Mouse (Mus musculus): ENCODE results near the gene Snx22. TPM values are rescaled to one million over a fixed set of nuclear protein-coding genes. Genes with fewer than 3 reads are reported as not detected.

Gene Snx22
- polyA plus RNA-seq, 1 experiment from 2014 or later, result 5.2 TPM

DNA sequence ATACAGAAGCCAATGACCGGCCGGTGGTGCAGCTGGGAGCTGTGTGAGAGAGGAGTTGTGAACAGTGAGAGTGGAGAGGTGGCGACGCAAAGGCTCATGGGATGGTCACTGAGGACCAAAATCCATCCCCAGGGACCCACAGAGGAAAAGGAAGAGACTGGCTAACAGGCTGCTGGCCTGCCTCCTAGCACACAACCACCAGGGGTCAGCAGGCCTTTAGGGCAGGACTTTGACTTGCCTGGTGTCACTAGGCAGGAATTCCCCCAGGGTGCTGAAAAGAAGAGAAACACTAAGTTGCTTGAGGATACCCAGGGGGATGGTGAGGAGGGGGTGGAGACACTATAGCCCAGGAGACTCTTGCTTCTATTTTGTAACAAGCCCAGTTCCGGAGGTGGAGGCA lies 2.0 kb downstream of the Snx22 start:
- Histone ChIP-seq H3K27ac (replicated peaks) (no peak overlapping the region), H3K36me3 (peaks cover 45% of the 10 kb centered on the region)
- ATAC-seq (ENCODE audit: low FRiP score, low read depth), result no peak

DNA sequence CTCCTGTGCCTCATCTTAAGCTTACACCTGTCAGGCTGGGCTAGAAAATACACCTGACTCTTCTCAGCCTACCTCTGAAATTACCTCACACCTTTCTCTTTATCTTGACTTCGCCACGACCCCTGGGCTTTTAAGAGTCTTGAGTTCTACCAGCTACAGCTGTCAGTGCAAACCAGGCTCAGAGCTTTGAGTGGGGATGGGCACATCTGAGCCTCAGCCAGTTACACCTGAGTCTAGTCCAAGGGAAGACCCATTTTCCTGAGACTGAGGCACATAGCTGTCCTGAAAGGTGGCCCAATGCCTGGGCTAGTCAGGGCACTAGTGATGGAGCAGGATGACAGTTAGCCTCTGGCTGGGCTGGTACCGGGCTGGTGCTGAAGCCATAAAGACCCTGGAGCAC lies 2.7 kb downstream of the Snx22 start:
- peaks cover 14% of the 10 kb centered on the region for H3K4me1 ChIP-seq
- no peak overlapping the region for H3K9ac ChIP-seq (replicated peaks)
- ATAC-seq (ENCODE audit: low FRiP score, low read depth), result no peak
- H3K27me3 ChIP-seq, result peaks cover 55% of the 10 kb centered on the region
- 87% methylated on average over 3 of the region's 3 CpGs for WGBS
- no peak overlapping the region for H3K4me2 ChIP-seq (replicated peaks)
- no peak overlapping the region for H3K27ac ChIP-seq (replicated peaks)
- peaks cover 49% of the 10 kb centered on the region for H3K36me3 ChIP-seq
- no peaks in the 10 kb centered on the region for H3K9me3 ChIP-seq
- H3K4me3 ChIP-seq, result no peak overlapping the region

More for the DNA sequence above, 2.0 kb downstream of the Snx22 start:
- Histone ChIP-seq H3K4me3 (no peak overlapping the region), H3K9me3 (no peaks in the 10 kb centered on the region), H3K4me2 (replicated peaks) (no peak overlapping the region), H3K27me3 (peaks cover 56% of the 10 kb centered on the region), H3K4me1 (peaks cover 14% of the 10 kb centered on the region), H3K9ac (replicated peaks) (no peak overlapping the region)
- 16% methylated on average over 5 of the region's 5 CpGs for WGBS

DNA sequence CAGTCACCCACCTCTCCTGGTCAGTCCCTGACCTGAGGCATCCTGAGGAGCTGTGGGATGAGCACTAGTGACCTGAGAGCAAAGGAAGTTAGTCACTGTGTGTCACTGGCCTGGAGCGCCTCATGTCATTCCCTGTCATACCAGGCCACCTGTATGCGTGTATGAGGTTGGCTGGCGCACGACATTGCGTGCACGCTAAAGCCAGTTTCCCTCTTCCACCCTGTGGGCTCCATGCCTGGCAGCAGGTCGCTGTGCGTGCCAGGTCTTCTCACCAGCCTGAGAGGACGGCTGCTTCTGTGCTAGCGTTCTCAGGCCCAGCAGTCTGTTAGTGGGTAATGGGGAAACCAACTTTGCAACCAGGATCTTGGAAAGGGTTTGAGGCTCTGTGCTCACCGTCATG lies 5.2 kb downstream of the Snx22 start:
- H3K9me3 ChIP-seq, result no peaks in the 10 kb centered on the region
- H3K36me3 ChIP-seq, result peaks cover 49% of the 10 kb centered on the region
- peaks cover 36% of the 10 kb centered on the region for H3K27me3 ChIP-seq
- WGBS, result 95% methylated on average over 11 of the region's 11 CpGs
- no peak for ATAC-seq (ENCODE audit: low FRiP score, low read depth)
- H3K27ac ChIP-seq (replicated peaks), result no peak overlapping the region
- H3K4me2 ChIP-seq (replicated peaks), result no peak overlapping the region
- H3K4me1 ChIP-seq, result peaks cover 23% of the 10 kb centered on the region
- H3K4me3 ChIP-seq, result no peak overlapping the region
- no peak overlapping the region for H3K9ac ChIP-seq (replicated peaks)

DNA sequence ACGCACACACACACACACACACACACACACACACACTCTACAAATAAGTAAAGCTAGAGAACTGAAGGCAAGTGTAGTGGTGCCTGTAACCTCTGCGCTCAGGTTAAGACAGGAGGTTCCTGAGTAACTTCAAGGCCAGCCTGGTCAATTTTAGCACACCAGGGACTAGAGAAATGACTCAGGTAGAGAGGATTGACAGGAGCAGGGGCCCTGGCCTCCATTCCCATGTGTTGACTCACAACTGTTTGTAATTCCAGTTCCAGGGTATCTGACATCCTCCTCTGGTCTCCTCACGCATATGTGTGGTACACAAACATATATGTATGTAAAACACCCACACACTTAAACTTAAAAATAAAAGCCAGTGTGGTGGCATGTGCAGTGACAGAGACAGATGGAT lies 6.1 kb downstream of the Snx22 start:
- no peak overlapping the region for H3K27ac ChIP-seq (replicated peaks)
- 93% methylated on average over 3 of the region's 3 CpGs for WGBS
- H3K4me3 ChIP-seq, result no peak overlapping the region
- no peak overlapping the region for H3K9ac ChIP-seq (replicated peaks)
- peaks cover 49% of the 10 kb centered on the region for H3K36me3 ChIP-seq
- peaks cover 27% of the 10 kb centered on the region for H3K27me3 ChIP-seq
- H3K9me3 ChIP-seq, result no peaks in the 10 kb centered on the region
- peaks cover 21% of the 10 kb centered on the region for H3K4me1 ChIP-seq
- ATAC-seq (ENCODE audit: low FRiP score, low read depth), result no peak
- no peak overlapping the region for H3K4me2 ChIP-seq (replicated peaks)

DNA sequence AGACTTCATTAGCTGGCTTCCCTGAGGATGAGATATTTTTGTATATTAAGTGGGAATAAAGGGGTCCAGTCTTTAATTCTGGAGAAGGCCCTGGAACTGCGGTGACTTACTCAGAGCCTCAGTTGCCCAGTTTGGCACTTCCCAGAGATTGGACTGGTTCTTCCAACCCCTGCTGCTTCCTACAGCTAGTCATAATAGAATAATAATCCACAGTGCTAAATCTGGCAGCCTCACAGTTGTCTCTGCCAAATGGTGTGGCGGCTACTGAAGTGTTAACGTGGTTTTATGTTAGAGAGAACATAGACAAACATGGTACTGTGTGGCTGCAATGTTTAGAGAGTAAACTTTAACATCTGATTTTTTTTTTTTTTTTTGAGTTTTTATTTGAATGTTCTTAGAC lies 7.9 kb downstream of the Snx22 start:
- no peaks in the 10 kb centered on the region for H3K9me3 ChIP-seq
- peaks cover 9% of the 10 kb centered on the region; the same call in 1 of the 2 replicates for H3K27me3 ChIP-seq
- H3K4me3 ChIP-seq, result peak overlapping the region; percentile 81
- H3K4me2 ChIP-seq (replicated peaks), result peak overlapping the region; percentile 80
- peaks cover 42% of the 10 kb centered on the region for H3K36me3 ChIP-seq
- H3K9ac ChIP-seq (replicated peaks), result peak overlapping the region; percentile 85; the same call in 1 of the 2 replicates
- H3K27ac ChIP-seq (replicated peaks), result peak overlapping the region; percentile 56; the same call in 1 of the 2 replicates
- 88% methylated on average over 3 of the region's 3 CpGs for WGBS
- peaks cover 18% of the 10 kb centered on the region for H3K4me1 ChIP-seq
- no peak for ATAC-seq (ENCODE audit: low FRiP score, low read depth)

DNA sequence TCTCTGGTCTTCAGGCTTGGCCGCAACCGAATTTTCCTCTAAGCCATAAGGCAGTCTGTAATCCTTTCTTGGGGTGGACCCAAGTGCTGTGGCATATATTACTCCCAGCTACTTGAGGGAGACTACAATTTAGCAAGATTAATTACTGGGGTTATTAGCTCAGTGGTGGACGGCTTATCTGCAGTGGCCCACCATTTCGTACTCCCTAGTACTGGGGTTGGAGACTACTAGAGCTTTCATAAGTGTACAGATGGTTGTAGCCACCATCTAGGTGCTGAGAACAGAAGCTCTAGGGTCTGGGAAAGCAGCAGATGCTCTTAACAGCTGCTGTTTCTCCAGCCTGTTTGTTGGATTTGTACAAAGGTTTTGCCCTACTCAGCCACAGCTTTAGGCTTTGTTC lies 8.5 kb downstream of the Snx22 start:
- no peak for ATAC-seq (ENCODE audit: low FRiP score, low read depth)
- Histone ChIP-seq H3K9ac (replicated peaks) (peak overlapping the region; percentile 85), H3K4me1 (peaks cover 18% of the 10 kb centered on the region), H3K4me2 (replicated peaks) (peak overlapping the region; percentile 80), H3K27ac (replicated peaks) (peak overlapping the region; percentile 56; the same call in 1 of the 2 replicates), H3K4me3 (peak overlapping the region; percentile 81), H3K36me3 (peaks cover 35% of the 10 kb centered on the region), H3K9me3 (no peaks in the 10 kb centered on the region), H3K27me3 (0 out of 2 replicates have a peak, but pooled peaks cover 2% of the 10 kb centered on the region)
- WGBS, result 33% methylated on average over 4 of the region's 4 CpGs

DNA sequence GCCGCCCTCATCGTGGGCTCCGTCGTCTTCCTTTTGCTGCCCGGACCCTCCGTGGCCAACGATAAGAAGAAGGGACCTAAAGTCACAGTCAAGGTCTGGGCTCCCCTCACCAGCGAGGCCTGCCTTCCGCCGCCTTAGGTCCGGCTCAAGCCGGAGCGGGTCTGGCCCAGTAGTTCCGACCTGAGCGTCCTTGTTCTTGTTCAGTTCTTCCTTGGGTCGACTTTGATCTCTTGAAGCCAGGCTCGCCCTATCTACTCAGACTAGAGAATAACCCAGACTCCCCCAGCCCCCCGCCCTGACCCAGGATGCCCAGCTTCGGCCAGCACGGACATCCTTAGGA lies 9.2 kb downstream of the Snx22 start:
- H3K36me3 ChIP-seq, result peaks cover 28% of the 10 kb centered on the region
- peak overlapping the region; percentile 85 for H3K9ac ChIP-seq (replicated peaks)
- ATAC-seq (ENCODE audit: low FRiP score, low read depth), result peak; percentile 76
- H3K27me3 ChIP-seq, result no peaks in the 10 kb centered on the region
- under 1% methylated on average over 20 of the region's 20 CpGs for WGBS
- no peaks in the 10 kb centered on the region for H3K9me3 ChIP-seq
- H3K4me2 ChIP-seq (replicated peaks), result peak overlapping the region; percentile 80
- peak overlapping the region; percentile 86 for H3K27ac ChIP-seq (replicated peaks)
- H3K4me3 ChIP-seq, result peak overlapping the region; percentile 81
- H3K4me1 ChIP-seq, result peaks cover 18% of the 10 kb centered on the region

DNA sequence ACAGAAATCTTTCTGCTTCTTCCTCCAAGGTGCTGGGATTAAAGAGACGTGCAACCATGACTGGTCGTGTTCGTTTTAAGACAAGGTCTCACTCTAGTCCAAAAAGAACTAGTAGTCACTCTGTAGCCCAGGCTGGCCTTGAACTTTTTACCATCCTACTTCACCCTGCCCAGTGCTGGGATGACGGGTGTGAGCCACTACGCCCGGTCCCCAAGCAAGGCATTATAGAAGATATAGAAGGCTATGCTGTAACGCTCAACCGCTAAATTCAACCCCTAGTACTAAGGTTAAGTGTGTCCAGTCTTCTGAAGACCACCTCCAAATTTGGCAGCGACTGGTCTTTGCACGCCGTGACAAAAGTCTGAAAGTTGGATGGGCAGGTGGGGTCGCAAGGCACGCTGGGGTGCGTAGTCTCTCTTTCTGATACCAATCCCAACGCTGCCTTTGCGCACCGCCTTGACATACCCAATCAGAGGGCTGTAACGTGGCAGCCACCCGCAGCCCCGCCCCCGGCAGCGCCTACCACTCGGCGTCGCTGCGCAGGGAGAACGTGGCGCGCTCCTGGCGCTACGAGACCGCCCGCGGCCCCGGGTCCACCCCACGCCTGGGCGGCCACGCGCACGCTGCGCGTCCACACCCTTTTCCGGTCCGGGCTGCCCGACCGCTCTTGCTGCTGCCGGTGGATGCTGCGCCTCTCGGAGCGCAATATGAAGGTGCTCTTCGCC lies 9.8 kb downstream of the Snx22 start, which contains the start of gene Ppib:
Ppib (plus strand) TSS at position 640 of the 725 bp plus-strand sequence.
- H3K4me3 ChIP-seq, result peak within 1 kb of the TSS; percentile 81
- no peaks in the 10 kb centered on the region for H3K27me3 ChIP-seq
- peak within 1 kb of the TSS; percentile 80 for H3K4me2 ChIP-seq (replicated peaks)
- peak; percentile 97 for ATAC-seq (ENCODE audit: low FRiP score, low read depth)
- H3K27ac ChIP-seq (replicated peaks), result peak within 1 kb of the TSS; percentile 86
- peaks cover 24% of the 10 kb centered on the region for H3K36me3 ChIP-seq
- H3K9me3 ChIP-seq, result no peaks in the 10 kb centered on the region
- peak within 1 kb of the TSS; percentile 85 for H3K9ac ChIP-seq (replicated peaks)
- 1% methylated on average over 51 of the region's 51 CpGs for WGBS
- peaks cover 18% of the 10 kb centered on the region for H3K4me1 ChIP-seq

DNA sequence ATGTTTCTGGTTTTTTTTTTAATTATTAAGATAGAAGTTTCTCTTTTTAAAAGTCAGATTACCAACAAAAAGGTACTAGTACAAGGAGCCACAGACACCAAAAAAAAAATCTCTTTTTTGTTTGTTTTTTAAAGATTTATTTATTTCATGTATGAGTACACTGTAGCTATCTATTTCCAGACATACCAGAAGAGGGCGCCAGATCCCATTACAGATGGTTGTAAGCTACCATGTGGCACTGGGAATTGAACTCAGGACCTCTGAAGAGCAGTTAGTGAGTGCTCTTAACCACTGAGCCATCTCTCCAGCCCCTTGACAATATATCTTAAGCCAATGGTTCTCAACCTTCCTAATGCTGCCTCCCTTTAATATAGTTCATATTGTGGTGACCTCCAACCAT lies 15.9 kb downstream of the Snx22 start:
- Histone ChIP-seq H3K4me1 (no peaks in the 10 kb centered on the region), H3K9me3 (0 out of 2 replicates have a peak, but pooled peaks cover 4% of the 10 kb centered on the region), H3K36me3 (no peaks in the 10 kb centered on the region), H3K9ac (replicated peaks) (no peak overlapping the region), H3K4me2 (replicated peaks) (no peak overlapping the region), H3K4me3 (no peak overlapping the region), H3K27me3 (no peaks in the 10 kb centered on the region), H3K27ac (replicated peaks) (no peak overlapping the region)
- WGBS, result 35% methylated on average over 1 of the region's 1 CpGs
- ATAC-seq (ENCODE audit: low FRiP score, low read depth), result no peak

DNA sequence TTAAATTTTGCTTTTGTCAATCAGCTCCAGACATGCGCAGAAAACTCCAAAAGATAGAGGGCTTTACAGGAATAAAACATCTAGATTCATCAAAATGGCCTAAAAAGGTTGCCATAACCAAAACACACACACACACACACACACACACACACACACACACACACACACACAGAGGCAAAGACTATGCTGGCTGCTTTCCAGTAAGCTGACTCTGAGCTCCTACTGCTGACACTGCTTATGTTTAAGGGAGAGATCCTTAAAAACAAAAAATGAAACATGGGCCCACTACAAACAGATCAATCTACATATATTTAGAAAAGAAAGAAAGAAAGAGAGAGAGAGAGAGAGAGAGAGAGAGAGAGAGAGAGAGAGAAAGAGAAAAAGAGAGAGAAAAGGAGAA lies 16.8 kb downstream of the Snx22 start:
- ATAC-seq (ENCODE audit: low FRiP score, low read depth), result no peak
- Histone ChIP-seq H3K9me3 (0 out of 2 replicates have a peak, but pooled peaks cover 4% of the 10 kb centered on the region), H3K4me1 (no peaks in the 10 kb centered on the region), H3K36me3 (no peaks in the 10 kb centered on the region), H3K9ac (replicated peaks) (no peak overlapping the region), H3K27ac (replicated peaks) (no peak overlapping the region), H3K27me3 (no peaks in the 10 kb centered on the region), H3K4me2 (replicated peaks) (no peak overlapping the region), H3K4me3 (no peak overlapping the region)
- WGBS, result 100% methylated on average over 1 of the region's 1 CpGs

DNA sequence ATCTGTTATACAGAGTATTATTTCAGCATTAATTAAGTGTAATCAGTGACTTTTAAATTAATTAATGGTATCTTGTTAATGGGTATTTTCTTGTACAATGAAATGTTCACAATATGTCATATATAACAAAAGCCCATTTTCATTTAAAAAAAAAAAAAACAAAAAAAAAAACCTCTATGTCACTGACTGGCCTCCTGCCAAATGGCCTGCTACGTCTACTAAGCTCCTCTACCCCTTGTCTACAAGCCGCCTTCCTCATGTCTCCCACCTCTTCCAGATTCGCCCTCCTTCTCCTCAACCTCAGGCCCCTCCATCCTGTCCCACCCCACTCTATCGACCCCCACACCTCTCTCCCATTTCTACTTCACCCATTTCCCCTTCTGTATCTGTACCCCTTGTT lies 18.0 kb downstream of the Snx22 start:
- no peaks in the 10 kb centered on the region for H3K36me3 ChIP-seq
- 74% methylated on average over 4 of the region's 4 CpGs for WGBS
- H3K4me2 ChIP-seq (replicated peaks), result no peak overlapping the region
- no peaks in the 10 kb centered on the region for H3K27me3 ChIP-seq
- no peak overlapping the region for H3K27ac ChIP-seq (replicated peaks)
- no peaks in the 10 kb centered on the region for H3K4me1 ChIP-seq
- H3K9me3 ChIP-seq, result 0 out of 2 replicates have a peak, but pooled peaks cover 4% of the 10 kb centered on the region
- H3K4me3 ChIP-seq, result no peak overlapping the region
- H3K9ac ChIP-seq (replicated peaks), result no peak overlapping the region
- no peak for ATAC-seq (ENCODE audit: low FRiP score, low read depth)

DNA sequence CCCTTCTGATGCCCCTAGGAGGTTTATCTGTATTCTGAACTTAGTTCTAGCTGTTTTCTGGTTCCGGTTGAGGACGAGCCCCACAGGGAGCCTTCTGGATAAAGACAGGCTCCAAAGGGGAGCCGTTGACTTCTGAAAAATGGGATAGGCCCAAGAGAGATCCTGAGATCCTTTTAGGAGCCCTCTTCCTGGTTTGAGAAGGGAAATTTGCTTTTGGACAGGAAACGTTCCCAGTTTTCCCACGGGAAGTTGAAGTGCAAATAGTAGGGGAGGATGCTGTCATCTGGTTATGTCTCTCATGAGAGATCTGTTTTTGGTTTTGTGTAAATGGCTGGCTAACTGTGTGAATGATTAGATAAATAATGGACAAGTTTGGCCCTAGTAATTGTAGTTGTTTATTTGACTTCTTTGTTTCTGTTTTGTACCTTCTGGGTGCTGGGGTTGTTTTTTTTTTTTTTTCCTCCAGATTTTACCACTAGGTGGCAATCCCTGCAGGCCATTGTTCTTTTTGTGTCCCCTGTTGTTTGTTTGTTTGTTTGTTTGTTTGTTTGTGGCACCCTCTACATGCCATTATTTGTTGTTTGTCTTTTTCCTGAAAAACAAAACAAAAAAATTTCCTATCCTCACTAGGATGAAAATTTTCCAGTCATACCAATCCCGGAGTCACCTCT lies 19.5 kb downstream of the Snx22 start:
- no peak overlapping the region for H3K9ac ChIP-seq (replicated peaks)
- WGBS, result 73% methylated on average over 6 of the region's 6 CpGs
- H3K4me2 ChIP-seq (replicated peaks), result no peak overlapping the region
- H3K4me3 ChIP-seq, result no peak overlapping the region
- 0 out of 2 replicates have a peak, but pooled peaks cover 4% of the 10 kb centered on the region for H3K9me3 ChIP-seq
- no peaks in the 10 kb centered on the region for H3K27me3 ChIP-seq
- no peak for ATAC-seq (ENCODE audit: low FRiP score, low read depth)
- H3K4me1 ChIP-seq, result no peaks in the 10 kb centered on the region
- no peak overlapping the region for H3K27ac ChIP-seq (replicated peaks)
- no peaks in the 10 kb centered on the region for H3K36me3 ChIP-seq
